ENCODE assay signal across 14 mouse cellular contexts in genomic region chr15:59138393-59139107, GRCm38 (mm10).
A peak's percentile ranks its signal among the peaks of the same experiment; 100 is the strongest.
DNase-seq lines count a peak whose midpoint lies in the region; ATAC-seq lines count a peak whose summit lies in the region.
"Had no signal": no experiment of that assay in that cellular context is flagged by ENCODE, and none has a peak within 500 bp of the region (broad histone marks: within the 10 kb centered on the region; RNA-seq: fewer than 3 reads in every experiment).

No protein-coding gene starts in this region.

- 74% methylated on average over 8 of the region's 8 CpGs for WGBS in forebrain, embryonic 10.5 days
- WGBS in forebrain, embryonic 14.5 days = 69% methylated on average over 8 of the region's 8 CpGs
- WGBS in midbrain, embryonic 10.5 days = 50% methylated on average over 8 of the region's 8 CpGs
- 53% methylated on average over 8 of the region's 8 CpGs for WGBS in midbrain, embryonic 13.5 days
- 53% methylated on average over 8 of the region's 8 CpGs for WGBS in midbrain, embryonic 16.5 days

- no peaks in the 10 kb centered on the region for H3K27me3 ChIP-seq in forebrain, embryonic 10.5 days (ENCODE audit: poor library complexity, severe bottlenecking)
- H3K27me3 ChIP-seq in forebrain, embryonic 14.5 days (replicated peaks; ENCODE audit: control insufficient read depth, insufficient read depth, low read length) = no peaks in the 10 kb centered on the region
- no peaks in the 10 kb centered on the region for H3K27me3 ChIP-seq in midbrain, embryonic 10.5 days (ENCODE audit: low read depth, poor library complexity, severe bottlenecking)
- 0 out of 2 replicates have a peak, but pooled peaks cover 5% of the 10 kb centered on the region for H3K27me3 ChIP-seq in midbrain, embryonic 13.5 days
- H3K27me3 ChIP-seq in midbrain, embryonic 16.5 days (ENCODE audit: control insufficient read depth, insufficient read depth, low read depth, low read length) = no peaks in the 10 kb centered on the region

- peaks cover 11% of the 10 kb centered on the region; the same call in 1 of the 2 replicates for H3K4me1 ChIP-seq in forebrain, embryonic 10.5 days
- H3K4me1 ChIP-seq in forebrain, embryonic 14.5 days (ENCODE audit: control insufficient read depth, insufficient read depth, low read length) = no peaks in the 10 kb centered on the region
- H3K4me1 ChIP-seq in midbrain, embryonic 10.5 days = peaks cover 27% of the 10 kb centered on the region
- H3K4me1 ChIP-seq in midbrain, embryonic 13.5 days (replicated peaks) = no peaks in the 10 kb centered on the region
- no peaks in the 10 kb centered on the region for H3K4me1 ChIP-seq in midbrain, embryonic 16.5 days (ENCODE audit: control insufficient read depth, insufficient read depth, low read length)

- no peaks in the 10 kb centered on the region for H3K36me3 ChIP-seq in forebrain, embryonic 10.5 days (replicated peaks)
- no peaks in the 10 kb centered on the region for H3K36me3 ChIP-seq in forebrain, embryonic 14.5 days (ENCODE audit: control insufficient read depth, insufficient read depth, low read length)
- H3K36me3 ChIP-seq in midbrain, embryonic 10.5 days = no peaks in the 10 kb centered on the region
- H3K36me3 ChIP-seq in midbrain, embryonic 13.5 days = no peaks in the 10 kb centered on the region
- H3K36me3 ChIP-seq in midbrain, embryonic 16.5 days (ENCODE audit: control insufficient read depth, insufficient read depth, low read length) = no peaks in the 10 kb centered on the region

- H3K9ac ChIP-seq in forebrain, embryonic 14.5 days (ENCODE audit: low read length) = no peak overlapping the region
- no peak overlapping the region for H3K9ac ChIP-seq in midbrain, embryonic 13.5 days (replicated peaks)
- no peak overlapping the region for H3K9ac ChIP-seq in midbrain, embryonic 16.5 days (ENCODE audit: low read depth, low read length)
- H3K9ac ChIP-seq: liver, postnatal 0 days had no signal

- peak overlapping the region; percentile 26; the same call in 1 of the 2 replicates for H3K27ac ChIP-seq in forebrain, embryonic 10.5 days
- H3K27ac ChIP-seq in forebrain, embryonic 14.5 days (ENCODE audit: low read depth, low read length) = no peak overlapping the region
- H3K27ac ChIP-seq in midbrain, embryonic 10.5 days (replicated peaks) = peak overlapping the region; percentile 68
- H3K27ac ChIP-seq in midbrain, embryonic 13.5 days = no peak overlapping the region
- H3K27ac ChIP-seq in midbrain, embryonic 16.5 days (ENCODE audit: low read length) = no peak overlapping the region

- no peak overlapping the region for H3K4me2 ChIP-seq in forebrain, embryonic 14.5 days (ENCODE audit: low read length)
- no peak overlapping the region for H3K4me2 ChIP-seq in midbrain, embryonic 13.5 days (replicated peaks)
- no peak overlapping the region for H3K4me2 ChIP-seq in midbrain, embryonic 16.5 days (ENCODE audit: low read length)

- peaks cover 8% of the 10 kb centered on the region; the same call in 1 of the 2 replicates for H3K9me3 ChIP-seq in forebrain, embryonic 10.5 days
- no peaks in the 10 kb centered on the region for H3K9me3 ChIP-seq in forebrain, embryonic 14.5 days (replicated peaks; ENCODE audit: control insufficient read depth, low read length)
- peaks cover 10% of the 10 kb centered on the region for H3K9me3 ChIP-seq in midbrain, embryonic 10.5 days (replicated peaks)
- no peaks in the 10 kb centered on the region for H3K9me3 ChIP-seq in midbrain, embryonic 13.5 days
- peaks cover 4% of the 10 kb centered on the region; the same call in 1 of the 2 replicates for H3K9me3 ChIP-seq in midbrain, embryonic 16.5 days (replicated peaks; ENCODE audit: control insufficient read depth, low read length, poor library complexity, severe bottlenecking)

- no peak for DNase-seq in forebrain, embryonic 10.5 days (ENCODE audit: extremely low spot score, low spot score)
- DNase-seq in forebrain, embryonic 14.5 days (ENCODE audit: low spot score) = no peak
- DNase-seq in midbrain, embryonic 10.5 days (ENCODE audit: low spot score) = no peak
- DNase-seq in heart, postnatal 10 days = peak; percentile 68 to 73
- no peak for DNase-seq in spleen, postnatal 4 days (ENCODE audit: low spot score in 2 of 2)
- DNase-seq in adrenal gland, postnatal 14 days = no peak
- DNase-seq: adrenal gland, postnatal 10 days; cerebellum, adult 11-12 months; liver, postnatal 0 days; right cerebral cortex, postnatal 14 days; thymus, postnatal 14 days had no signal

- no peak overlapping the region for H3K4me3 ChIP-seq in forebrain, embryonic 10.5 days
- H3K4me3 ChIP-seq in forebrain, embryonic 14.5 days (ENCODE audit: low read depth, low read length) = no peak overlapping the region
- no peak overlapping the region for H3K4me3 ChIP-seq in midbrain, embryonic 10.5 days
- H3K4me3 ChIP-seq in midbrain, embryonic 13.5 days (replicated peaks) = no peak overlapping the region
- no peak overlapping the region for H3K4me3 ChIP-seq in midbrain, embryonic 16.5 days (ENCODE audit: low read depth, low read length)

- intact Hi-C loops in heart, postnatal 10 days (cut with DNase I) = no loop called here

- ATAC-seq in forebrain, embryonic 14.5 days = no peak
- no peak for ATAC-seq in midbrain, embryonic 13.5 days
- ATAC-seq in midbrain, embryonic 16.5 days = peak; percentile 42; the same call in 1 of the 2 replicates
- ATAC-seq: intestine, postnatal 0 days; liver, postnatal 0 days had no signal

Comparison
In these comparisons a context has a peak if more than half of its experiments do, and no peak if none do; other contexts are left out.
1. H3K27ac ChIP-seq: peak in forebrain, embryonic 10.5 days (single experiment) and midbrain, embryonic 10.5 days (single experiment); none in forebrain, embryonic 14.5 days (single experiment), midbrain, embryonic 13.5 days (single experiment) and midbrain, embryonic 16.5 days (single experiment).
2. DNase-seq: peak in heart, postnatal 10 days (2 of 2); none in forebrain, embryonic 10.5 days (single experiment), forebrain, embryonic 14.5 days (single experiment), midbrain, embryonic 10.5 days (single experiment), spleen, postnatal 4 days (0 of 2) and adrenal gland, postnatal 14 days (single experiment).